Mouse (Mus musculus): Measurements from ENCODE around the gene Sdr9c7. TPM values are rescaled to one million over a fixed set of nuclear protein-coding genes. Genes with fewer than 3 reads are reported as not detected.
"Not testable (repeated sequence)": the region's sequence is repeated elsewhere in the genome, so short reads cannot be mapped to it uniquely, and the experiment has no call there.

Sdr9c7 gene
- polyA plus RNA-seq, 1 experiment = 0.15 TPM

- no peak overlapping the region for H3K27ac ChIP-seq (ENCODE audit: insufficient read depth, low read length)
- no peak overlapping the region for H3K4me3 ChIP-seq (ENCODE audit: insufficient read depth, low read length)
- H3K4me1 ChIP-seq (ENCODE audit: control insufficient read depth, insufficient read depth, low read length) = no peaks in the 10 kb centered on the region
- TF ChIP-seq CTCF (IDR thresholded peaks at IDR 0.05; ENCODE audit: extremely low read depth, insufficient read depth, low read length) (no peak), POLR2A (IDR thresholded peaks at IDR 0.05; ENCODE audit: extremely low read depth, insufficient read depth, low read length) (no peak)
Observed at GRCm38 (mm10) chr10:127886551-127886950, 11.8 kb upstream of the Sdr9c7 start.

- no peak for TF ChIP-seq POLR2A (IDR thresholded peaks at IDR 0.05; ENCODE audit: extremely low read depth, insufficient read depth, low read length)
- no peak for TF ChIP-seq CTCF (IDR thresholded peaks at IDR 0.05; ENCODE audit: extremely low read depth, insufficient read depth, low read length)
- Histone ChIP-seq H3K27ac (ENCODE audit: insufficient read depth, low read length) (no peak overlapping the region), H3K4me1 (ENCODE audit: control insufficient read depth, insufficient read depth, low read length) (no peaks in the 10 kb centered on the region), H3K4me3 (ENCODE audit: insufficient read depth, low read length) (no peak overlapping the region)
Observed at GRCm38 (mm10) chr10:127886971-127887370, 11.3 kb upstream of the Sdr9c7 start.

- no peaks in the 10 kb centered on the region for H3K4me1 ChIP-seq (ENCODE audit: control insufficient read depth, insufficient read depth, low read length)
- no peak for TF ChIP-seq POLR2A (IDR thresholded peaks at IDR 0.05; ENCODE audit: extremely low read depth, insufficient read depth, low read length)
- no peak for TF ChIP-seq CTCF (IDR thresholded peaks at IDR 0.05; ENCODE audit: extremely low read depth, insufficient read depth, low read length)
- H3K27ac ChIP-seq (ENCODE audit: insufficient read depth, low read length) = no peak within 1 kb of the TSS
- H3K4me3 ChIP-seq (ENCODE audit: insufficient read depth, low read length) = no peak within 1 kb of the TSS
Observed at GRCm38 (mm10) chr10:127888605-127889004, 9.7 kb upstream of the Sdr9c7 start, which contains the start of gene Rdh7. Rdh7 (minus strand) TSS chr10:127888817.

GRCm38 (mm10) chr10:127891481-127891880 is 6.8 kb upstream of the Sdr9c7 start:
- TF ChIP-seq CTCF (IDR thresholded peaks at IDR 0.05; ENCODE audit: extremely low read depth, insufficient read depth, low read length) (no peak), POLR2A (IDR thresholded peaks at IDR 0.05; ENCODE audit: extremely low read depth, insufficient read depth, low read length) (no peak)
- no peak overlapping the region for H3K4me3 ChIP-seq (ENCODE audit: insufficient read depth, low read length)
- H3K27ac ChIP-seq (ENCODE audit: insufficient read depth, low read length) = no peak overlapping the region
- no peaks in the 10 kb centered on the region for H3K4me1 ChIP-seq (ENCODE audit: control insufficient read depth, insufficient read depth, low read length)

GRCm38 (mm10) chr10:127893163-127894022 is 4.9 kb upstream of the Sdr9c7 start:
- not testable (repeated sequence) for H3K27ac ChIP-seq (ENCODE audit: insufficient read depth, low read length); H3K4me1 ChIP-seq (ENCODE audit: control insufficient read depth, insufficient read depth, low read length)

GRCm38 (mm10) chr10:127896705-127897104 is 1.6 kb upstream of the Sdr9c7 start:
- no peak overlapping the region for H3K27ac ChIP-seq (ENCODE audit: insufficient read depth, low read length)
- no peak for TF ChIP-seq POLR2A (IDR thresholded peaks at IDR 0.05; ENCODE audit: extremely low read depth, insufficient read depth, low read length)
- no peaks in the 10 kb centered on the region for H3K4me1 ChIP-seq (ENCODE audit: control insufficient read depth, insufficient read depth, low read length)
- H3K4me3 ChIP-seq (ENCODE audit: insufficient read depth, low read length) = no peak overlapping the region

More at GRCm38 (mm10) chr10:127893163-127894022, 4.9 kb upstream of the Sdr9c7 start:
- not testable (repeated sequence) for H3K4me3 ChIP-seq (ENCODE audit: insufficient read depth, low read length)

- H3K4me1 ChIP-seq (ENCODE audit: control insufficient read depth, insufficient read depth, low read length) = no peaks in the 10 kb centered on the region
- H3K4me3 ChIP-seq (ENCODE audit: insufficient read depth, low read length) = no peak overlapping the region
- TF ChIP-seq CTCF (IDR thresholded peaks at IDR 0.05; ENCODE audit: extremely low read depth, insufficient read depth, low read length) = no peak
- no peak for TF ChIP-seq POLR2A (IDR thresholded peaks at IDR 0.05; ENCODE audit: extremely low read depth, insufficient read depth, low read length)
- no peak overlapping the region for H3K27ac ChIP-seq (ENCODE audit: insufficient read depth, low read length)
Observed at GRCm38 (mm10) chr10:127897506-127897905, 812 bp upstream of the Sdr9c7 start.

GRCm38 (mm10) chr10:127899783-127900182 is 1.5 kb downstream of the Sdr9c7 start:
- no peaks in the 10 kb centered on the region for H3K4me1 ChIP-seq (ENCODE audit: control insufficient read depth, insufficient read depth, low read length)
- H3K27ac ChIP-seq (ENCODE audit: insufficient read depth, low read length) = no peak overlapping the region
- H3K4me3 ChIP-seq (ENCODE audit: insufficient read depth, low read length) = no peak overlapping the region
- no peak for TF ChIP-seq CTCF (IDR thresholded peaks at IDR 0.05; ENCODE audit: extremely low read depth, insufficient read depth, low read length)
- TF ChIP-seq POLR2A (IDR thresholded peaks at IDR 0.05; ENCODE audit: extremely low read depth, insufficient read depth, low read length) = no peak

GRCm38 (mm10) chr10:127901751-127902150 is 3.4 kb downstream of the Sdr9c7 start:
- Histone ChIP-seq H3K27ac (ENCODE audit: insufficient read depth, low read length) (no peak overlapping the region), H3K4me3 (ENCODE audit: insufficient read depth, low read length) (no peak overlapping the region), H3K4me1 (ENCODE audit: control insufficient read depth, insufficient read depth, low read length) (no peaks in the 10 kb centered on the region)
- no peak for TF ChIP-seq CTCF (IDR thresholded peaks at IDR 0.05; ENCODE audit: extremely low read depth, insufficient read depth, low read length)
- TF ChIP-seq POLR2A (IDR thresholded peaks at IDR 0.05; ENCODE audit: extremely low read depth, insufficient read depth, low read length) = no peak

- no peak overlapping the region for H3K27ac ChIP-seq (ENCODE audit: insufficient read depth, low read length)
- no peak overlapping the region for H3K4me3 ChIP-seq (ENCODE audit: insufficient read depth, low read length)
- no peak for TF ChIP-seq CTCF (IDR thresholded peaks at IDR 0.05; ENCODE audit: extremely low read depth, insufficient read depth, low read length)
- no peak for TF ChIP-seq POLR2A (IDR thresholded peaks at IDR 0.05; ENCODE audit: extremely low read depth, insufficient read depth, low read length)
- H3K4me1 ChIP-seq (ENCODE audit: control insufficient read depth, insufficient read depth, low read length) = no peaks in the 10 kb centered on the region
Observed at GRCm38 (mm10) chr10:127903116-127903515, 4.8 kb downstream of the Sdr9c7 start.

Measured in cortical plate, adult 2 months (tissue).